Mouse (Mus musculus) limb, embryonic 13.5 days (tissue): ENCODE data around the gene Il1r1. TPM values are rescaled to one million over a fixed set of nuclear protein-coding genes. Genes with fewer than 3 reads are reported as not detected.
A peak's percentile ranks its signal among the peaks of the same experiment; 100 is the strongest.

ENCODE experiments used
- ATAC-seq: fragments of 200-750 bp; cut with Nextera tagmentation; 2 replicates; pipeline ENCODE4 v1.8.0; 2017; ENCODE audit warnings: low read depth, moderate number of reproducible peaks, moderate TSS enrichment; ENCODE audit not compliant: low FRiP score
- H3K27ac ChIP-seq: fragments of 300-500 bp; sonication (generic); 2 replicates; pipeline ENCODE4 v1.5.1; 2015; ENCODE audit warnings: inconsistent platforms, mild to moderate bottlenecking, moderate library complexity
- H3K27me3 ChIP-seq: fragments of 300-500 bp; sonication (generic); 2 replicates; pipeline ENCODE4 v1.6.1; 2015; ENCODE audit warnings: mild to moderate bottlenecking, inconsistent platforms
- H3K36me3 ChIP-seq: fragments of 300-500 bp; sonication (generic); 2 replicates; pipeline ENCODE4 v1.6.1; 2015; ENCODE audit warnings: inconsistent platforms, mild to moderate bottlenecking, moderate library complexity
- H3K4me1 ChIP-seq: fragments of 300-500 bp; sonication (generic); 2 replicates; pipeline ENCODE4 v1.6.1; 2015; ENCODE audit warnings: inconsistent platforms
- H3K4me2 ChIP-seq: fragments of 300-500 bp; sonication (generic); replicated peaks from 2 replicates; pipeline ENCODE4 v1.6.1; 2015; ENCODE audit warnings: inconsistent platforms, mild to moderate bottlenecking, moderate library complexity
- H3K4me3 ChIP-seq: fragments of 300-500 bp; sonication (generic); 2 replicates; pipeline ENCODE4 v1.5.1; 2015; ENCODE audit warnings: moderate library complexity, mild to moderate bottlenecking, inconsistent platforms
- H3K9ac ChIP-seq: fragments of 300-500 bp; sonication (generic); 2 replicates; pipeline ENCODE4 v1.6.1; 2015; ENCODE audit warnings: mild to moderate bottlenecking, inconsistent platforms
- H3K9me3 ChIP-seq: fragments of 300-500 bp; sonication (generic); 2 replicates; pipeline ENCODE4 v1.6.1; 2016; ENCODE audit warnings: inconsistent platforms
- WGBS: fragments of 180-500 bp; shearing (Covaris S2); methylation state at CpG from one replicate; pipeline ENCODE4 v1.1.7; 2015; 5-methylcytosine and 5-hydroxymethylcytosine counted together
- polyA plus RNA-seq: library from polyadenylated mRNA; unstranded; fragments of >200 nt; fragmentation: Nextera tagmentation; extraction: Ambion mirVana; gene quantifications from 2 replicates; pipeline ENCODE4 v1.2.1, GENCODE M21; 2015

Il1r1 gene
- polyA plus RNA-seq, 1 experiment from 2014 or later, result 6.6 TPM

GRCm38 (mm10) chr1:40327604-40328003 lies 102.7 kb downstream of the Il1r1 start:
- Histone ChIP-seq H3K27ac (no peak overlapping the region), H3K4me1 (peaks cover 23% of the 10 kb centered on the region), H3K27me3 (peaks cover 28% of the 10 kb centered on the region), H3K9ac (no peak overlapping the region), H3K36me3 (no peaks in the 10 kb centered on the region), H3K4me3 (no peak overlapping the region), H3K9me3 (no peaks in the 10 kb centered on the region), H3K4me2 (no peak overlapping the region)
- ATAC-seq, result no peak
- 88% methylated on average over 3 of the region's 3 CpGs for WGBS

GRCm38 (mm10) chr1:40329526-40329925 lies 104.6 kb downstream of the Il1r1 start:
- no peaks in the 10 kb centered on the region for H3K9me3 ChIP-seq
- H3K27me3 ChIP-seq, result peaks cover 23% of the 10 kb centered on the region
- 63% methylated on average over 1 of the region's 1 CpGs for WGBS
- ATAC-seq, result no peak
- H3K9ac ChIP-seq, result no peak overlapping the region
- no peak overlapping the region for H3K27ac ChIP-seq
- H3K4me3 ChIP-seq, result no peak overlapping the region
- no peak overlapping the region for H3K4me2 ChIP-seq
- peaks cover 17% of the 10 kb centered on the region for H3K4me1 ChIP-seq
- no peaks in the 10 kb centered on the region for H3K36me3 ChIP-seq

- Histone ChIP-seq H3K9ac (no peak overlapping the region), H3K4me1 (peaks cover 11% of the 10 kb centered on the region), H3K27me3 (peaks cover 20% of the 10 kb centered on the region), H3K9me3 (no peaks in the 10 kb centered on the region), H3K36me3 (no peaks in the 10 kb centered on the region), H3K27ac (no peak overlapping the region), H3K4me3 (no peak overlapping the region), H3K4me2 (no peak overlapping the region)
- no peak for ATAC-seq
- WGBS, result 88% methylated on average over 8 of the region's 8 CpGs
Measured at GRCm38 (mm10) chr1:40330181-40330580, 105.3 kb downstream of the Il1r1 start.

- H3K9me3 ChIP-seq, result no peaks in the 10 kb centered on the region
- no peaks in the 10 kb centered on the region for H3K36me3 ChIP-seq
- no peak for ATAC-seq
- no peak overlapping the region for H3K9ac ChIP-seq
- 96% methylated on average over 1 of the region's 1 CpGs for WGBS
- no peak overlapping the region for H3K4me2 ChIP-seq
- H3K4me1 ChIP-seq, result no peaks in the 10 kb centered on the region
- no peak overlapping the region for H3K27ac ChIP-seq
- H3K27me3 ChIP-seq, result no peaks in the 10 kb centered on the region
- H3K4me3 ChIP-seq, result no peak overlapping the region
Measured at GRCm38 (mm10) chr1:40339346-40339745, 114.5 kb downstream of the Il1r1 start.

- no peak for ATAC-seq
- no peaks in the 10 kb centered on the region for H3K27me3 ChIP-seq
- no peak overlapping the region for H3K27ac ChIP-seq
- H3K4me2 ChIP-seq, result no peak overlapping the region
- no peaks in the 10 kb centered on the region for H3K36me3 ChIP-seq
- H3K9me3 ChIP-seq, result no peaks in the 10 kb centered on the region
- no peak overlapping the region for H3K4me3 ChIP-seq
- no peak overlapping the region for H3K9ac ChIP-seq
- H3K4me1 ChIP-seq, result no peaks in the 10 kb centered on the region
- 86% methylated on average over 4 of the region's 4 CpGs for WGBS
Measured at GRCm38 (mm10) chr1:40340102-40340501, 115.2 kb downstream of the Il1r1 start.

GRCm38 (mm10) chr1:40352158-40352903 lies 127.5 kb downstream of the Il1r1 start:
- Histone ChIP-seq H3K4me1 (peaks cover 16% of the 10 kb centered on the region), H3K9me3 (no peaks in the 10 kb centered on the region), H3K27me3 (peaks cover 32% of the 10 kb centered on the region), H3K27ac (no peak overlapping the region), H3K4me2 (no peak overlapping the region), H3K9ac (no peak overlapping the region), H3K36me3 (no peaks in the 10 kb centered on the region), H3K4me3 (no peak overlapping the region)
- 72% methylated on average over 4 of the region's 4 CpGs for WGBS
- ATAC-seq, result peak; percentile 32; the same call in 1 of the 2 replicates

- 10% methylated on average over 2 of the region's 2 CpGs for WGBS
- H3K9me3 ChIP-seq, result no peaks in the 10 kb centered on the region
Measured at GRCm38 (mm10) chr1:40352904-40353286, 128.0 kb downstream of the Il1r1 start.

GRCm38 (mm10) chr1:40354665-40355064 lies 129.8 kb downstream of the Il1r1 start:
- no peak overlapping the region for H3K4me2 ChIP-seq
- no peaks in the 10 kb centered on the region for H3K36me3 ChIP-seq
- H3K27ac ChIP-seq, result no peak overlapping the region
- WGBS, result 86% methylated on average over 3 of the region's 3 CpGs
- no peaks in the 10 kb centered on the region for H3K9me3 ChIP-seq
- H3K4me3 ChIP-seq, result no peak overlapping the region
- H3K27me3 ChIP-seq, result peaks cover 41% of the 10 kb centered on the region
- no peak overlapping the region for H3K9ac ChIP-seq
- ATAC-seq, result no peak
- H3K4me1 ChIP-seq, result peaks cover 24% of the 10 kb centered on the region

More at GRCm38 (mm10) chr1:40352904-40353286, 128.0 kb downstream of the Il1r1 start:
- Histone ChIP-seq H3K36me3 (no peaks in the 10 kb centered on the region), H3K4me2 (no peak overlapping the region), H3K9ac (no peak overlapping the region), H3K4me1 (peaks cover 19% of the 10 kb centered on the region), H3K27ac (no peak overlapping the region), H3K27me3 (peaks cover 33% of the 10 kb centered on the region), H3K4me3 (no peak overlapping the region)
- ATAC-seq, result peak; percentile 72; the same call in 1 of the 2 replicates

GRCm38 (mm10) chr1:40355431-40355843 lies 130.6 kb downstream of the Il1r1 start:
- Histone ChIP-seq H3K27me3 (peaks cover 39% of the 10 kb centered on the region), H3K27ac (no peak overlapping the region), H3K9me3 (no peaks in the 10 kb centered on the region), H3K4me2 (no peak overlapping the region), H3K4me1 (peaks cover 26% of the 10 kb centered on the region), H3K36me3 (no peaks in the 10 kb centered on the region), H3K9ac (no peak overlapping the region), H3K4me3 (no peak overlapping the region)
- ATAC-seq, result no peak
- 83% methylated on average over 4 of the region's 4 CpGs for WGBS

GRCm38 (mm10) chr1:40355904-40356521 lies 131.1 kb downstream of the Il1r1 start:
- WGBS, result 79% methylated on average over 10 of the region's 10 CpGs

GRCm38 (mm10) chr1:40357921-40358320 lies 133.0 kb downstream of the Il1r1 start:
- Histone ChIP-seq H3K27me3 (peaks cover 36% of the 10 kb centered on the region), H3K4me1 (peaks cover 18% of the 10 kb centered on the region), H3K9me3 (no peaks in the 10 kb centered on the region), H3K9ac (no peak overlapping the region), H3K4me3 (no peak overlapping the region), H3K4me2 (no peak overlapping the region), H3K36me3 (no peaks in the 10 kb centered on the region), H3K27ac (no peak overlapping the region)
- ATAC-seq, result no peak
- WGBS, result 58% methylated on average over 2 of the region's 2 CpGs

More at GRCm38 (mm10) chr1:40355904-40356521, 131.1 kb downstream of the Il1r1 start:
- Histone ChIP-seq H3K9ac (no peak overlapping the region), H3K4me3 (no peak overlapping the region), H3K4me1 (peaks cover 26% of the 10 kb centered on the region), H3K27me3 (peaks cover 36% of the 10 kb centered on the region), H3K9me3 (no peaks in the 10 kb centered on the region), H3K27ac (no peak overlapping the region), H3K4me2 (no peak overlapping the region), H3K36me3 (no peaks in the 10 kb centered on the region)
- ATAC-seq, result no peak

- Histone ChIP-seq H3K4me3 (no peak overlapping the region), H3K27ac (no peak overlapping the region), H3K36me3 (no peaks in the 10 kb centered on the region), H3K4me1 (peaks cover 13% of the 10 kb centered on the region), H3K27me3 (peaks cover 36% of the 10 kb centered on the region), H3K4me2 (no peak overlapping the region), H3K9me3 (no peaks in the 10 kb centered on the region), H3K9ac (no peak overlapping the region)
- no peak for ATAC-seq
- WGBS, result 65% methylated on average over 2 of the region's 2 CpGs
Measured at GRCm38 (mm10) chr1:40358351-40358750, 133.5 kb downstream of the Il1r1 start.
